Mouse (Mus musculus) liver, adult 2 months (tissue): ENCODE measurements around the gene Olfr373. TPM values are rescaled to one million over a fixed set of nuclear protein-coding genes. Genes with fewer than 3 reads are reported as not detected.
"Not testable (repeated sequence)": the region's sequence is repeated elsewhere in the genome, so short reads cannot be mapped to it uniquely, and the experiment has no call there.

Experiments used
- DNase-seq: peaks from one replicate; pipeline ENCODE4 v3.0.0-alpha.2; 2011; ENCODE audit warnings: low read depth, low spot score; ENCODE audit errors: extremely low read depth
- H3K27ac ChIP-seq: fragments of 200-500 bp; replicated peaks from 2 replicates; pipeline ENCODE4 v1.5.1; 2012; ENCODE audit warnings: low read depth, mild to moderate bottlenecking, control low read depth, inconsistent platforms, low read length; ENCODE audit not compliant: insufficient read depth
- H3K27me3 ChIP-seq: fragments of 200-500 bp; 2 replicates; pipeline ENCODE4 v1.6.1; 2012; ENCODE audit warnings: mild to moderate bottlenecking, moderate library complexity, low read length, inconsistent platforms; ENCODE audit not compliant: control insufficient read depth, insufficient read depth
- H3K36me3 ChIP-seq: fragments of 200-500 bp; 2 replicates; pipeline ENCODE4 v1.6.1; 2012; ENCODE audit warnings: low read length, inconsistent platforms; ENCODE audit not compliant: control insufficient read depth, insufficient read depth
- H3K4me1 ChIP-seq: fragments of 200-500 bp; 2 replicates; pipeline ENCODE4 v1.6.1; 2011; ENCODE audit warnings: low read length; ENCODE audit not compliant: control insufficient read depth, insufficient read depth
- H3K4me3 ChIP-seq: fragments of 200-500 bp; 2 replicates; pipeline ENCODE4 v1.5.1; 2011; ENCODE audit warnings: low read depth, mild to moderate bottlenecking, control low read depth, low read length, moderate library complexity; ENCODE audit not compliant: insufficient read depth
- H3K79me2 ChIP-seq: fragments of 200-500 bp; 2 replicates; pipeline ENCODE4 v1.6.1; 2012; ENCODE audit warnings: inconsistent platforms, mild to moderate bottlenecking, low read length, moderate library complexity; ENCODE audit not compliant: control insufficient read depth, insufficient read depth
- H3K9ac ChIP-seq: fragments of 200-500 bp; 2 replicates; pipeline ENCODE4 v1.6.1; 2012; ENCODE audit warnings: low read depth, mild to moderate bottlenecking, control low read depth, inconsistent platforms, low read length
- CTCF ChIP-seq: fragments of 200-500 bp; IDR thresholded peaks from 2 replicates; pipeline ENCODE4 v1.5.1; 2011; ENCODE audit warnings: low read depth, low read length, control low read depth
- POLR2A ChIP-seq: fragments of 200-500 bp; IDR thresholded peaks from 2 replicates; pipeline ENCODE4 v1.6.1; 2011; ENCODE audit warnings: low read length, control low read depth; ENCODE audit not compliant: insufficient read depth; ENCODE audit errors: extremely low read depth
- WGBS: fragments of 180-500 bp; shearing (Covaris S2); methylation state at CpG from one replicate; pipeline ENCODE4 v1.1.7; 2018; 5-methylcytosine and 5-hydroxymethylcytosine counted together
- polyA plus RNA-seq: library from polyadenylated mRNA; depleted of rRNA; stranded (reverse); fragments of >200 nt; gene quantifications from 2 replicates; pipeline ENCODE4 v1.2.3, GENCODE M21; 2012
- total RNA-seq: library from RNA; depleted of rRNA; stranded (reverse); fragments of >200 nt; gene quantifications from 2 replicates; pipeline ENCODE4 v1.2.3, GENCODE M21; 2014

Olfr373 gene
- total and polyA plus RNA-seq, 2 experiments = not detected

GRCm38 (mm10) chr8:72099377-72100103 lies 16.6 kb downstream of the Olfr373 start:
- H3K27me3 ChIP-seq, H3K27ac ChIP-seq, H3K4me1 ChIP-seq, H3K9ac ChIP-seq, DNase-seq, H3K79me2 ChIP-seq, H3K36me3 ChIP-seq, H3K4me3 ChIP-seq: not testable (repeated sequence)
- 68% methylated on average over 6 of the region's 7 CpGs for WGBS

- peak; percentile 92 for TF ChIP-seq CTCF
- no peak for TF ChIP-seq POLR2A
- H3K36me3 ChIP-seq = no peaks in the 10 kb centered on the region
- no peak overlapping the region for H3K27ac ChIP-seq
- no peak overlapping the region for H3K4me3 ChIP-seq
- H3K9ac ChIP-seq = no peak overlapping the region
- peak; percentile 19 for DNase-seq
- no peaks in the 10 kb centered on the region for H3K27me3 ChIP-seq
- WGBS = 20% methylated on average over 4 of the region's 4 CpGs
- no peaks in the 10 kb centered on the region for H3K79me2 ChIP-seq
- no peaks in the 10 kb centered on the region for H3K4me1 ChIP-seq
Observed at GRCm38 (mm10) chr8:72105165-72105564, 22.2 kb downstream of the Olfr373 start.

GRCm38 (mm10) chr8:72106740-72107139 lies 23.8 kb downstream of the Olfr373 start, which contains the start of gene Olfr374:
TSS of gene Olfr374 (plus strand) at chr8:72107040.
- no peaks in the 10 kb centered on the region for H3K4me1 ChIP-seq
- H3K27me3 ChIP-seq = no peaks in the 10 kb centered on the region
- no peaks in the 10 kb centered on the region for H3K36me3 ChIP-seq
- H3K79me2 ChIP-seq = no peaks in the 10 kb centered on the region
- H3K9ac ChIP-seq = no peak within 1 kb of the TSS
- 86% methylated on average over 3 of the region's 3 CpGs for WGBS
- H3K27ac ChIP-seq = no peak within 1 kb of the TSS
- no peak for DNase-seq
- no peak within 1 kb of the TSS for H3K4me3 ChIP-seq
- no peak for TF ChIP-seq CTCF
- TF ChIP-seq POLR2A = no peak

- Histone ChIP-seq H3K4me1 (no peaks in the 10 kb centered on the region), H3K9ac (no peak overlapping the region), H3K36me3 (no peaks in the 10 kb centered on the region), H3K27me3 (no peaks in the 10 kb centered on the region; the same call in 1 of the 2 replicates), H3K79me2 (no peaks in the 10 kb centered on the region), H3K27ac (no peak overlapping the region), H3K4me3 (no peak overlapping the region)
- DNase-seq = no peak
- TF ChIP-seq CTCF (no peak), POLR2A (no peak)
- 76% methylated on average over 6 of the region's 6 CpGs for WGBS
Observed at GRCm38 (mm10) chr8:72110876-72111275, 27.9 kb downstream of the Olfr373 start.

- DNase-seq = no peak
- TF ChIP-seq POLR2A (no peak), CTCF (peak; percentile 22; the same call in 1 of the 2 replicates)
- Histone ChIP-seq H3K4me1 (no peaks in the 10 kb centered on the region), H3K4me3 (no peak overlapping the region), H3K27ac (no peak overlapping the region), H3K79me2 (no peaks in the 10 kb centered on the region), H3K9ac (no peak overlapping the region), H3K36me3 (no peaks in the 10 kb centered on the region), H3K27me3 (no peaks in the 10 kb centered on the region; the same call in 1 of the 2 replicates)
- 76% methylated on average over 3 of the region's 3 CpGs for WGBS
Observed at GRCm38 (mm10) chr8:72112486-72112885, 29.5 kb downstream of the Olfr373 start.

GRCm38 (mm10) chr8:72115202-72115601 lies 32.2 kb downstream of the Olfr373 start:
- TF ChIP-seq CTCF (no peak), POLR2A (no peak)

More at GRCm38 (mm10) chr8:72115202-72115601, 32.2 kb downstream of the Olfr373 start:
- H3K4me3 ChIP-seq = no peak overlapping the region
- H3K4me1 ChIP-seq = no peaks in the 10 kb centered on the region
- no peak for DNase-seq
- no peaks in the 10 kb centered on the region for H3K79me2 ChIP-seq
- no peak overlapping the region for H3K9ac ChIP-seq
- H3K27me3 ChIP-seq = no peaks in the 10 kb centered on the region; the same call in 1 of the 2 replicates
- H3K27ac ChIP-seq = no peak overlapping the region
- H3K36me3 ChIP-seq = no peaks in the 10 kb centered on the region
- 93% methylated on average over 2 of the region's 2 CpGs for WGBS
